Mouse (Mus musculus) T-cell, adult 2 months (primary cell): ENCODE data around the gene Doc2g.

ENCODE experiments used
- DNase-seq: peaks from one replicate; pipeline ENCODE4 v3.0.0; 2022; ENCODE audit warnings: low spot score

Doc2g gene

DNA sequence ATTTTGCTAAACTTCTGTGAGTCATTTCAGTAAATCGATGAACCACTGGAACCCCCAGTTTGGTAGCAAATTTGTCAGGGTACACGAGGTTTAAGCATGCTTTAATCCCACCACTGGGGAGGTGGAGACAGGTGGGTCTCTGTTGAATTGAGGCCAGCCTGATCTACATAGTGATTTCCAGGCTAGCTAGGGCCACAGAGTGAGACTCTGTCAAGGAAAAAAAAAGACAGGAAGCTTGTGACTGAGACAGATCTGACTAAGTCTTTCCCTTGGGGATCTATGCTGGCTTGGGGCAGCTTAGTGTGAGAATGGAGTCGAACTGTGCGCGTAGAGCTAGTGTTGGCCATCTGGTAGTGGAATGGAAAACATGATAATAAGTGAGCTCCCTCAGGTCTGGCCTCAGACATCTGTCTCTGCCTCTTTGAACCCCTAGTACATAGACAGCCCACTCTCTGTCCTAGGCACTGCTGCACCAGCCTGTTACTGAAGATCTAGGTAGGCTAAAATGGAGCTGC is 49.5 kb downstream of the Doc2g start:
- DNase-seq: no peak

DNA sequence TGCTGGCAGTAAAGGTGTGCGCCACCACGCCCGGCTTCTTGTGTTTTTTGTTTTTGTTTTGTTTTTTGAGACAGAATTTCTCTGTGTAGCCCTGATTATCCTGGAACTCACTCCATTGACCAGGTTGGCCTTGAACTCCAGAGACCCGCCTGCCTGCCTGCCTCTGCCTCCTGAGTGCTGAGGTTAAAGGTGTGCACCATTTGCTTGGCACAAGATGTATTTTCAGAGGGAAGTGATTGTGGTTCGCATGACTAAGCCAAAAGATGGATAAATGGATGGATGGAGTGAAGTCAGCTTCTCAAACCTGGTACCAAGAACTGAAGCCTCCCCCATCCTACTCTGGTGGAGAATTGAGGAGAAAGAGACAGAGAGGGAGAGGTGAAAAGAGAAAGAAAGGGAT is 51.5 kb downstream of the Doc2g start:
- no peak for DNase-seq

DNA sequence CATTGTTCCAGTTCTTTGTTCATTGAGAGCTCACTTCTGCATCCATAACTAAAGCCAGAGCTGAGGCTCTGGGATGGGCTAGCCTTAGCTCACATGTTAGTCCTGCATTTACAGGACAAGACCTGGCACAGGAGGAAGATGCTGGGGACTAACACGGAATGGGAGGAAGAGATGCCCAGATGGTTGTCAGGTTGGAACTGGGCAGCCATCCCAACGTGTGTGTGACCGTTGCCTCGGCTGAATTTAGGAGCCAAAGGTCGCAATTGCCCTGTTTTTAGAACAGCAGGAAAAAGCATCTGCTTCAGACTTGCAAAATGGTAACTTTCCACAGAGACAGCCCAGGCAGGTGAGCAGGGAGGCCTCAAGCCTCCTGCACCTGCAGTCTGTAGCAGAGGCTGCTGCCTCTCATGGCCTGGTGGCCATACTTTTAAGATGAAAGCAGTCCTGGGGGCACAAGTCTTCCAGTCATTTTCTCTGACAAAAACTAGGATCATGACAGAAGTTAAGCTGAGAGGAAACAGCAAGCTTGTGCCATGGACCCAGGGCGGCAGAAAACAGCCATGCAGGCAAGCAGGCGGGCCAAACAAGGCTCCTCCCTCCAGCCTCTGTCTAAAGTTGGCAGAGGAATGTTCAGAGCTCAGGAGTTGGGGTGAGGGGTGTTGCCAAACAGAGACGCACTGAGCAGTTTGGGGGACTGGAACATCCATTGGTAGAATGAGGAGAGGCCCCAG is 52.3 kb downstream of the Doc2g start:
- DNase-seq: no peak

DNA sequence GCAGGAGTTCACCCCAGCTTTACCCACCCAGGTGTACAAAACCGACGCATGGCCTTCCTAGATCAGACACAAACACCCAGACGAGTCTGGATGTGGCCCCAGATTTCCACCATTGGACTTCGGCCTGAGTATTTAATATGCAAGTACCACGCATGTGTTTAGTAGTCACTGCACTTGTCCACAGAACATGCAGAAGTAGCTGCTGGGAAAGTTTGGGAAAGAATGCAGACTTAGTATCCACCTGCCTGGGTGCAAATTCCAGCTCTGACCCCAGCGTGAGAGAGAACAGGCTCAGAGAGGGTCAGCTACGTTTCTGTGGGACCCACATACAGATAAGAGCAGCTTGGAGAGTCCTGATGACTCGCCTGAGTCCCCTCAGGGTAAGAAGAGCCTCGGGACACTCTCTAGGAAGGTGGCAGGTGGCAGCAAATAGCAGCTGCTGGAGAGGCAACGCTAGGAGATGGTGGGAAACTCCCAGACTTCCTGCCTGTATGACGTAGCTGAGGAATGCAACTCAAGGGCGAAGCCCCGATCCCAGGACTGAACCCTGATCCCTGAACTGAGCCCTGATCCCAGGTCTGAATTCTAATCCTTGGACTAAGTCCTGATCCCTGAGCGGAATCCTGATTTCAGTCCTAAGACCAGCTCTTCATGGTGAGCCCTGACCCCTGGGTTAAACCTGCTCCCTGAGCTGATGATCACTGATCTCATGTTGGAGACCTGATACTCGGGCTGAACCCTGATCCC is 53.0 kb downstream of the Doc2g start:
- no peak for DNase-seq
